Mouse (Mus musculus) skeletal muscle tissue, adult 2 months (tissue): ENCODE measurements around the gene Crebrf.

Experiments
- DNase-seq: peaks from one replicate; pipeline ENCODE4 v3.0.0-alpha.2; 2012; ENCODE audit warnings: low read depth, low spot score

The Crebrf gene

GRCm38 (mm10) chr17:26705463-26706359 is 9.7 kb upstream of the Crebrf start:
- DNase-seq: no peak

DNA sequence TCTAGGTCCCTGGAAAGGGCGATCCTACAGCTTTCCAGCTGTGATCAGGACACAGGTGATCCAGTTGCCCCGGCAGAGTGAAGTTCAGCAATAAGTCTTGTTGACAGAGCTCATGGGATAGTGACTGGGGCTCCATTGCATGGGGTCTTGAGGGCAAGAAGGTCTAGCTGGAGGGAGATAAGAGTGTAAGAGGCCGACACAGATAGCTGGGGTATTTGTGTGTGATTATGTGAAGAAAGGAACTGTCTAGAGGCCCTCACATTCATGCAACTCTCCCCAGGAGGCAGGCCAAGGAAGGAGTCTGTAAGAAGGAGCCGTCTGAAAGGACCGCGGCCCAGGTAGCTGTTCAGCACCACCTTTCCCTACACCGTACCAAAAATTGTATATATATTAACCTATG is 8.4 kb upstream of the Crebrf start:
- no peak for DNase-seq

DNA sequence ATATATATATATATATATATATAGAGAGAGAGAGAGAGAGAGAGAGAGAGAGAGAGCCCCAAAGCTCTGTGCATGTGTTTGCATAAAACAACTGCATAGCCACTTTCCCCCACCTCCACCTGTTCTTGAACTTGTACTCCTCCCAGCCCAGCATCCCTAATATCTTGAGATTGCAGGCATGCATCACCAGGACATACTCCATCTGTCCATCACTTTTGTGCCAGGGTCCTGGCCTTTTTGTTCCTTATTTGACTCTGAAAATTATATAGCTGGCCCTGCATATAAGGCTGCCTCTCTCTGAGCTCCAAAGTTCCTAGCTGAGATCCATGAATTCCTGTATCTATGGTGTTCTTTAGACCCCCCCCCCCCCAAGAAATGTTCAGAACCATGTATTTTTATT is 7.0 kb upstream of the Crebrf start:
- no peak for DNase-seq

DNA sequence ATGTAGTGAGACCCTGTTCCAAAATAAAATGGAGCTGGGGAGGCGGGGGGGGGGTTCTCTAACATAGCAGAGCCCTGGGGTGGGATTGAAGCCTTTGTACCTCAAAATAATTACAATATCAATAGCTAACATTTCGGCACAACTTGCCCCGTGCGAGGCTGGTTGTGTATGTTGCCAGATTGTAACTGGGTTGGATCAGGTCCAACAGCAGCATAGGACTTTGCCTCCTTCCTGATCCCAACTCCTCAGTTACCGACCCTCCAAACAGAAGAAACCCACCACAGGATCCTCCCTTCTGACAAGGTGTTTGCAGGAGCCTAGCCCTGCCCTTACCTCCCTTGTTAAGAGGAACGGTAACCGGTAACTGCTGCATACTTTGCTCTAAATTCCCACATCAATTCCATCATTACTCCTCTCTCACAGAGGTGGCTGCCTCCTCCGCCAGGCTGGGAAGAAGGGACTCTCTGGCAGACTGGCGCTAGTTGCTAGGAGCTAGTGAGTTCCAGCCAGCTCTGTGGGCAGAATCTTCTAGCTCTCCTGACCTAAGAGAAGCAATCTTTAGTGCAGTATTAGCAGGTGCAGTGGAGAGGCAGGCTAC is 6.4 kb upstream of the Crebrf start:
- no peak for DNase-seq

GRCm38 (mm10) chr17:26710049-26710448 is 5.4 kb upstream of the Crebrf start:
- no peak for DNase-seq

- DNase-seq: peak; percentile 95
Measured at GRCm38 (mm10) chr17:26715916-26716717, 667 bp downstream of the Crebrf start.

- DNase-seq: no peak
Measured at GRCm38 (mm10) chr17:26717868-26718267, 2.4 kb downstream of the Crebrf start.

- DNase-seq: no peak
Measured at GRCm38 (mm10) chr17:26719405-26719804, 4.0 kb downstream of the Crebrf start.

- DNase-seq: no peak
Measured at GRCm38 (mm10) chr17:26721802-26722201, 6.4 kb downstream of the Crebrf start.

GRCm38 (mm10) chr17:26724790-26725189 is 9.3 kb downstream of the Crebrf start:
- no peak for DNase-seq

DNA sequence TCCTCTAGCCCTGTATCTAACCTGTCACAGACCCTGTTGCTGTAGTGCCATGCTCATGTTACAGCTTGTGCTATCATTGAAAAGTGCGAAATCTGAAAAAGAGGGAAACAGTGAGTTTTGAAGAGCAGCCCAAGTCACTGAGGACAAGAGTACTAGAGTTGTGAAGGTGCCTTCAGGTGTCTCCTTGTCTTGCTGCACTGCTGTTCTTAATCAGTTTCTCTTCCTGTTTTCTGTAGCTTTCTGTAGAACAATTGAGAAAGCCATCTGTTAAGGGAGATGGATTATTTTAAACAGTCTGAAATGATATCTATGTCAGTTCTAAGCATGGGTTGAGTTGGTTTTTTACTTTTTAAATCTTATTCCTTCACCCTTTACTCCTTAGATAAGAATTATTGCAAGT is 11.2 kb downstream of the Crebrf start:
- DNase-seq: no peak

GRCm38 (mm10) chr17:26727110-26727755 is 11.8 kb downstream of the Crebrf start:
- DNase-seq: no peak

DNA sequence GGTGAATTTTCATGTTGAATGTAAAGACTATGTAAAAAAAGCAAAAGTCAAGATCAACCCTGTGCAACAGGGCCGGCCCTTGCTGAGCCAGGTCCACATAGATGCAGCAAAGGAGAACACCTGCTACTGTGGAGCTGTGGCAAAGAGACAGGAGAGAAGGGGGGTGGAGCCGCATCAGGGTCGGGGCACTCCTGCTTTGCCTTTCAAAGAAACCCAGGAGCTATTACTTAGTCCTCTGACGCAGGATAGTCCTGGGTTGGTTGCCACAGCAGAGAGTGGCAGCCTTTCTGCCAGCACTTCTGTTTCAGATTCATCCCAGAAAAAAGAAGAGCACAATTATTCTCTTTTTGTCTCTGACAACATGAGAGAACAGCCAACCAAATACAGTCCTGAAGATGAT is 27.1 kb downstream of the Crebrf start:
- DNase-seq: no peak

DNA sequence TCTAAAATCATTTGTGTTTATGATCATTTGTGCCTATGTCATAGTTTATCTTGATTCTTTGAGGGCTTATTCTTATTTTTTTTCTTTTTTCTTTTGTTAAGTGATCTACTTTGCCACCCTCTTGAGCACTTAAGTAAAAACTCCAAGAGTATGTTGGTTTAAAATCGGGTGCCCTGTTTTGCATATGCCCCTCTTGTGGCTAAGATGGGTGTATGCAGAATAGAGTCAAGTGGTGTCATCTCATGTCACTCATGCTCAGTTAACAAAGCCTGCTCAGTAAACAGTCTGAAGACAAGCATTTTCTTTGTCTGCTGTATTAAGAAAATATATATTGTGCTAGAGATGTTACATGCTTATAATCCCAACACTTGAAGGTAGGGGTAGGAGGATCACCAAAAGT is 27.8 kb downstream of the Crebrf start:
- no peak for DNase-seq

DNA sequence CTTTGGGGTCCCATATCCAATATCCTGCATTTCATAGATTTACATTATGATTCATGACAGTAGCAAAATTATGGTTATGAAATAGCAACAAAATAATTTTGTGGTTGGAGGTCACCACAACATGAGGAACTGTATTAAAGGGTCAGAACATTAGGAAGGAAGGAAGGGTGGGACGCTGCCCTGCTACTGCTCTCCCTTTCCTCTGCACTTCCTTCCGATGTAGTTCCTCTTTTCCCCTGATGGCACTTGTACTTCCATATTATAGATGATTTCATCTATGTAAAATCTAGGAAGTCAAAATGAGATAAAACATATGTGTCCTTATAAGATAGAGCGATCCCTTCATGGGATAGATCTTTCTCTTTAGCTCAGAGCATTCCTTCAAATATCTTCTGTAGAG is 34.5 kb downstream of the Crebrf start:
- DNase-seq: no peak

- DNase-seq: no peak
Measured at GRCm38 (mm10) chr17:26752297-26752696, 36.8 kb downstream of the Crebrf start.

DNA sequence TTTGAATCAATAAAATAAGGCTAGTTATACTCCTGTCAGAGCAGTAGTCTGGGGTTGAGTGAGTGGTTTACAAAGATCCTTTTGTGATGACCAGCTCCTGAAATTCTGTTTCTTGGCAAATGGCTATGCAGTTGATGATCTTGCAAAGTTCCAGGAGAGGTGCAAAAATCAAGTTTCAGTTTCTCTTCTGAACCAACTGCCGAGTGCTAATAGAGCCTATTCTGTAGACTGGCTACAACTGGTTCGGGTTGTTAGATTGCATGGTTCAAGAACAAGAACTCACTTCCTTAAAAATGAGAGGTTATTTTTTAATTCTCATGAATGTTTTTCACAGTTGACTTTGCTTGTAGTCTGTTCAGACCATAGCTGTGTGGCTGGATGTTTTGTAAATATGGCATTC is 38.0 kb downstream of the Crebrf start:
- peak; percentile 15 for DNase-seq

DNA sequence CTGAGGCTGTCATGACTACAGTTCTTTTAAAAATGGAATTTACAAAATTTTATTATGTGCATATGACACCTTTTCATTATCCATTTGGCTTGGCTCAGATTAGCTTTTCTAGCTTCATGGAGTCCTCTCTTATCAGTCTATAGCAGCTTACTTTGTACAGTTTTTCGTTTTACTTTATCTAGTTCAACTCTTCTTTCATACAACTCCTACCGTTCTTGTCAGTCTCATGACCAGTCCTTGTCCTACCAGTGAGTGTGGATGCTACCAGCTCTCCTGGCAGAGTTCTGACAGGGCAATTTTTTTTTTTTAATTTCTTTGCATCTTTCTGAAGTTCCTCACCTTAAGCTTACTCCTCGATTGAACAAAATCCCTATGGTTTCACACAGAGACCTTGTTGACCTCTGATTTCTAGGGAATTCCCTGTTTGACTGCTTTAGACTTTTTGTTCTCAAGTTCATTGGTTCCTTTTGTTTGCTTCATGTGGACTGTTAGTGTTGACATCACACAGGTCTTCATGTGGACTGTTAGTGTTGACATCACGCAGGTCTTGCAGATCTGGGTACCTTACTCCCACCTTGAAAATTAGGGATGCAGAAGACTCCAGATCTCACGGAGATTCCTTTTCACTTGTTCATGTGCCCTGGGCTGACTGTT is 51.8 kb downstream of the Crebrf start:
- no peak for DNase-seq

DNA sequence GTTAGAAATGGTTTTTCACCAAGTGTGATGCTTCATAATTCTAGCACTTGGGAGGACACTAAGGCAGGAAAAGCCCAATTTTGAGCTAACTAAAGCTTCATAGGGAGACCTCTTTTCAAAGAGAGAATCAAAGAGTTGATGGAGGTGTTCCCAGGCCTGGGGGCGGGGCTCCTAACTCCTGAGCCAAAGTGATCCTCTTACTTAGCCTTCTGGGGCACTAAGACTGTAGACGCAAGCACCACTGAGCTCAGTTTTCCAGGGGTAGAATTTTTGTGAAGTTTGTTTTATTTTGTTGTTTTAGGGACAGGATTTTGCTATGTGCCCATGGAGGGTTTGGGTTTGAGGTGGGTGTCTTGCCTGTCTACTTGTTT is 52.3 kb downstream of the Crebrf start:
- DNase-seq: no peak

- no peak for DNase-seq
Measured at GRCm38 (mm10) chr17:26776211-26776610, 60.8 kb downstream of the Crebrf start.

DNA sequence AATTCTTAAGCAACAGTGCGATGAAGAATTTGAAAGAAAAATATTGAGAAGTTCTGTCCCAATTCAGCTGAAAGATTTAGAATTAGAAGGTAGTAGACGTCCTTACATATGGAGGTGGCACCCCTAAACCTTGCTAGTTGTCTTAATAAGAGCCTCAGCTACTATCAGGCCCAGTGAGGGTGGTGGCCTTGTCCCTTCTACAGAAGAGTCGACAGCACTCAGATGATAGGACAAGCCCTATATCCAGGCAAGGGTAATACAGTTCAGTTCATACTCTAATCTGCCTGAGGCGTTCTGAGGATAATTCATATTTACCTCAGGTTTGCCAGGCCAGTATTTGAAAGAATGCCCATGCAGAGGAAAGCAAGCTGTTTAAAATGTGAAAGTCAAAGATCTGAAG is 62.6 kb downstream of the Crebrf start:
- no peak for DNase-seq
